Mouse (Mus musculus) left cerebral cortex, adult 2 months (tissue): ENCODE measurements around the gene Il1r1. TPM values are rescaled to one million over a fixed set of nuclear protein-coding genes. Genes with fewer than 3 reads are reported as not detected.

Source experiments
- DNase-seq, 2 experiments: peaks; one replicate each; pipeline ENCODE4 v3.0.0; 2021 to 2022; ENCODE audit warnings: low spot score in 2 of 2, mixed read lengths in 1 of 2; ENCODE audit errors: extremely low spot score in 1 of 2
- H3K27ac ChIP-seq: fragments of 200-600 bp; 2 replicates; pipeline ENCODE4 v1.8.1; 2022
- H3K4me3 ChIP-seq: fragments of 200-600 bp; 2 replicates; pipeline ENCODE4 v1.8.1; 2022
- CTCF ChIP-seq: fragments of 200-600 bp; IDR thresholded peaks from 2 replicates; pipeline ENCODE4 v1.8.1; 2022; ENCODE audit warnings: antibody characterized with exemption, mild to moderate bottlenecking, moderate library complexity
- intact Hi-C: fragments of 180-260 bp; cut with DNase I; formaldehyde crosslinking; loops from one replicate; pipeline ENCODE4 v1.15.1; 2025
- total RNA-seq, 2 experiments: library from RNA; stranded (reverse); gene quantifications; 2 replicates each; pipeline ENCODE4 v1.2.3; 2021

Il1r1 gene
- total RNA-seq, 2 experiments from 2014 or later = 2.5 to 3.2 TPM

GRCm38 (mm10) chr1:40358771-40359181, 133.9 kb downstream of the Il1r1 start:
- H3K4me3 ChIP-seq = no peak overlapping the region
- intact Hi-C loops = loop anchor here (2.0 to 5.0 kb wide), 2 partner anchors 122 to 226 kb away; no protein-coding TSS in a partner anchor
- no peak overlapping the region for H3K27ac ChIP-seq
- peak; percentile 35 to 47 for DNase-seq
- no peak for TF ChIP-seq CTCF

GRCm38 (mm10) chr1:40359731-40360130, 134.9 kb downstream of the Il1r1 start:
- no peak for TF ChIP-seq CTCF
- Histone ChIP-seq H3K4me3 (no peak overlapping the region), H3K27ac (no peak overlapping the region)
- intact Hi-C loops = loop anchor here (2.0 to 5.0 kb wide), 2 partner anchors 123 to 227 kb away; no protein-coding TSS in a partner anchor
- no peak for DNase-seq

GRCm38 (mm10) chr1:40360969-40361368, 136.1 kb downstream of the Il1r1 start:
- Histone ChIP-seq H3K27ac (no peak overlapping the region), H3K4me3 (no peak overlapping the region)
- no peak for TF ChIP-seq CTCF
- intact Hi-C loops = no loop called here
- DNase-seq = no peak

GRCm38 (mm10) chr1:40361596-40361995, 136.7 kb downstream of the Il1r1 start:
- DNase-seq = no peak
- intact Hi-C loops = no loop called here
- Histone ChIP-seq H3K27ac (no peak overlapping the region), H3K4me3 (no peak overlapping the region)
- TF ChIP-seq CTCF = no peak

- H3K27ac ChIP-seq = no peak overlapping the region
- intact Hi-C loops = no loop called here
- no peak overlapping the region for H3K4me3 ChIP-seq
- TF ChIP-seq CTCF = no peak
- no peak for DNase-seq
Observed at GRCm38 (mm10) chr1:40362784-40363183, 137.9 kb downstream of the Il1r1 start.

Other genes starting within 250 kb of the Il1r1 start
- not detected for gene Il1r2, start 151.0 kb upstream of the Il1r1 start, total RNA-seq
- gene Il1rl2, start 99.5 kb downstream of the Il1r1 start, total RNA-seq = 1 to 10 TPM in 1 of 2 experiments, under 1 TPM in 1; 0.68 to 1.3 TPM
- gene Il1rl1, start 204.5 kb downstream of the Il1r1 start, total RNA-seq = under 1 TPM in 1 of 2 experiments, not detected in 1; 0.14 TPM
- gene Il18r1, start 240.5 kb downstream of the Il1r1 start, total RNA-seq = not detected